Mouse (Mus musculus) adipocyte (in vitro differentiated cells): ENCODE data around the gene Birc7.

ENCODE experiments used
- DNase-seq: peaks from one replicate; pipeline ENCODE4 v3.0.0-alpha.2; 2016; ENCODE audit warnings: low spot score

Gene Birc7

GRCm38 (mm10) chr2:180905556-180906221, 23.1 kb upstream of the Birc7 start:
- DNase-seq, result no peak

GRCm38 (mm10) chr2:180910928-180911327, 17.9 kb upstream of the Birc7 start:
- DNase-seq, result no peak

DNA sequence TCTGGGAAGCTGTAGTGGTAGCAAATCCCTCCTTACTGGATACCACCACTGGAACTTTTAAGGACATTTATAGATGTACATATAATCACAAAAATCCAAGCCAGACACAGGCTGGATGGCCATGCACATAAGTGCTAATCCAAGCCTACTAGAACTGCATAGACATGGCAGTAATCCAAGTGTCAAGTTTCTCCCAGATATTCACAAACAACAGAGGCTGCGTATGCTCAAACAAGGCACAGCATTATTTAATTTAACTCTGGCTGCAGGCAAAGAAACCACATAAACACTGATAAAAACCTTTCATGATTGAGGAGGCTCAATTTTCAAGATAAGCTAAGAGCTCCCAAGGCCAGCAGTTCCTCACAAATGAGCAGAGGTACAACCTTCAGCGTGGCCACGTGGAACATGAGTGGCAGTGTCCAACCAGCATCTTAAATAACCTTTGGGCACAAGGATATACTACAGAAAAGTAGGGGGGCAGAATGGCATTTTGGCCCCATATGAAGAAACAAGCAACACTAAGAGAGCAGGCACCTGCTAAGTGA, 12.9 kb upstream of the Birc7 start:
- no peak for DNase-seq

DNA sequence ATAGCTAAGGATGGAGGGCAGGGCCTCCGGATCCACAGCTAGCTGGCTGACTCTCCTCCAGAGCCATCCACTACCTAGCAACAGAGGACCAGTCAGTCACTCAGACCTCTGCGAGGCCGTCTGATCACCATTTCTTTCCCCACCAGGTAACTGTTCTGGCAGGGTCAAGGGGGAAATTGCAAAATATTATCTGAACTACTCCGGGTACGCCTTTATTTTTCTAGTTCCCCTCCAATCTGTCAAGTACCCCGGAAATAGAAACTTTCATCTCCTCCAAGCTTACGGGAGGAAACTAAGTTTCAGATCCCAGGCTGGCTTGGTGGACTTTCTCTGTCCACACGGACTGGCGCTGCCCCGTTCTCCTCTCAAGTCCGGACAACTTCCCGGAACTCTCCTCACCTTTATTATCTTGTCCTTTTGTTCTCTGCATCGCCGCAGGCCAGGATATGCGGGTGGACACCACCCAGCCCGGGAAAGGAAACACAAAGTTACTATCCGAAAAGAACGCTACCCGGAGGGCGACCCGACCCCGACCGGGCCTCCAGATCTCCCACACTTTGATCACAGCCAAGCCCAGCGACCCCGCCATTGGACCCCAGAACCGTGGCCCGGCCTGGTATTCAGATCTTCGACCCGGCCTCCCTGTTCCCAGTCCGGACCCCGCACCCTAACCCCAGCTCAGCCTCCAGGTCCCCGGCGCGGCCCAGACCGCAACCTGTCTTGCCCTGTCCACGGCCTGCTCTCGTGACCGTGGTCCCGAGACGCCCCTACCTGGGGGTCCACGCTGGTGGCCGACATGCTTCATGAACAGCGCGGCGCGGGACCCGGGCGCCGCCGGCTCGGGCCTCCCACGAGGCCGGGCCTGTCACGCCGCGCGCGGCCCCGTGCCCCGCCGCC, 8.7 kb upstream of the Birc7 start:
- DNase-seq, result peak; percentile 21

DNA sequence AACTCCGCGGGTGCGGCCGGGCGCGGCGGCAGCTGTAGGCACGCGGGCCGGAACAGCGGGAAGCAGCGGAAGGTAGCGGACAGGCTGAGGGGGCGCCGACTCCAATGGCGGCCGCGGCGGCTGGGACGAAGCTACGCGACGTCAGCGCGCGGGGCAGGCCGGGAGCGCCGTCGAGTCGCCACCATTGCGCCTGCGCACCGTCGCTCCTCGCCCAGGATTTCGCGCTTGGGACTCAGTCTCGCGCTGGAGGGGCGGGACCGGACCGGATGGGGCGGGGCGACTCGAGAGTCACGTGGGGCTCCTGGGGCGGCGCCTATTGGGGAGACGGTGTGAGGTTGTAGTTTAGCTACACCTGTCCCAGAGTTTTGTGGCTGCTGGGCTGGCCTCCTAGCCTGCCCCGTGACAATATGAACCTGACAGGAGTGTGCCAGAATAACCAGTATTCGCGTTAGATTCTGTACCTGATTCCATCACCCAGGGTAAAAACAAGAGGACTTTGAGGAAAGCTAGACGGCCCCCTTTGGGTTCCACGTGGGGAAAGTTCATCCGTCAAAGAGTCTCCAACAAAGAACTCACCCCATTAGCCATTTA, 7.9 kb upstream of the Birc7 start, which contains the start of gene Ythdf1:
Gene Ythdf1 (minus strand): TSS at position 140 of the 591 bp plus-strand sequence.
- peak; percentile 98 for DNase-seq

DNA sequence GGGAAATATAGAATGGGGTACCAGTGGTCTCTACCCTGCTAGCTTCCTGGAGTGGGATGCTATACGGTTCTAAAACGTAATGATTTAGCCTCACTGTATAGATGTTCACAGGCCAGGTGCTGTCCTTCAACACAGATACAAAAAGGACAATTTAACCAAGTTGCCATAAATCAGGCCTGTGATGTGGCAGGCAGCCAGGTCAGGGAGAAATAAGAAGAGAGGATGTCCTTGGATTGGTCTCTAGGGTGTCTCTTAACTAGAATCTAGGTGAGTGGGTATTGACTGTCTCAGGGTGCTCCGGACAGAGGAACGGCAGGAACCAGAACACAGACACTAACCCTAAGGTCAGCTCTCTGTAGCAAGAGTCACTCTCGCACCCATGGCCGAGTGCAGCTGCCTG, 6.1 kb upstream of the Birc7 start:
- DNase-seq, result peak; percentile 16

- DNase-seq, result peak; percentile 83
These were observed 3.6 kb upstream of the Birc7 start for GRCm38 (mm10) chr2:180925176-180925575.

GRCm38 (mm10) chr2:180932418-180932817, 3.6 kb downstream of the Birc7 start:
- no peak for DNase-seq

- DNase-seq, result no peak
These were observed 11.4 kb downstream of the Birc7 start for GRCm38 (mm10) chr2:180940187-180940586.

- no peak for DNase-seq
These were observed 13.0 kb downstream of the Birc7 start for GRCm38 (mm10) chr2:180941869-180942268.

DNA sequence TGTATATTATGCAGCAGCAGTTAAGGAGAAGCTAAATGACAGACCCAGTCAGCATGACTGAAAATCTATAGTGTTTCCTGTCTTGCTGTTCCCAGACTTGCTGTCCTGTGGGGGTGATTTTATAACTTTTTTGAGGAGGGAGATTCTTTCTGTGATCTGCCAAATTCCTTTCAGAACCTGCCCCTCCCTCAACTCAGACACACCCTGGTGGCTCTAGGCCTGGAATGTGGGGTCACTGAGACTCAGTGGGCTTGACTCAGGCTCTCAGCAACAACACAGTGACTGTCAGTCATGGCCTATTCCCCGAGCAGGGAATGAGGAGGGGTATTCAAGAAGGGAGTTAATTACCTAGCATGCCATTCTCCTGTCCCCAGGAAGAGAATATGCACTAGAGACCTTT, 21.1 kb downstream of the Birc7 start:
- no peak for DNase-seq

DNA sequence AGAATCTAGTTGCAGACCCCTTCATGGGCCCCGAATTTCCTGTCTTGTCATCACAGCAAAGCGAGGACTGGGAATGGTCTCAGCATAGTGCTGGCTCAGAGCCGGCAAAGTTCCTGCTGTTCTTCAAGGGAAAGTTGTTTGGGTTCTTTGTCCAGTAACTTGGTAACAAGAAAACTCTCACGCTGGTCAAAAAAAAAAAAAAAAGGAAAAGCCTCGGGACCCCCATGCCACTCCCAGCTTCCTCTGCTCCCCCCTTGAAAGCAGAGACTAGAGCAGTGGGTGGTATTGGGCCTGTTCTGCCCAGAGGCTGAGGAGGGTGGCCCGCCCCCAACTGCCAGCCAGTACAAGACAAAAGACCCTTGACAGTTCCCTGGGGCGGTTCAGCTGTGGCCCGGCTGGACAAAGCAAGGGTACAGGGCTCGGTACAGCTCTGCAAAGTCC, 23.9 kb downstream of the Birc7 start:
- no peak for DNase-seq

- no peak for DNase-seq
These were observed 24.8 kb downstream of the Birc7 start for GRCm38 (mm10) chr2:180953638-180954037.

DNA sequence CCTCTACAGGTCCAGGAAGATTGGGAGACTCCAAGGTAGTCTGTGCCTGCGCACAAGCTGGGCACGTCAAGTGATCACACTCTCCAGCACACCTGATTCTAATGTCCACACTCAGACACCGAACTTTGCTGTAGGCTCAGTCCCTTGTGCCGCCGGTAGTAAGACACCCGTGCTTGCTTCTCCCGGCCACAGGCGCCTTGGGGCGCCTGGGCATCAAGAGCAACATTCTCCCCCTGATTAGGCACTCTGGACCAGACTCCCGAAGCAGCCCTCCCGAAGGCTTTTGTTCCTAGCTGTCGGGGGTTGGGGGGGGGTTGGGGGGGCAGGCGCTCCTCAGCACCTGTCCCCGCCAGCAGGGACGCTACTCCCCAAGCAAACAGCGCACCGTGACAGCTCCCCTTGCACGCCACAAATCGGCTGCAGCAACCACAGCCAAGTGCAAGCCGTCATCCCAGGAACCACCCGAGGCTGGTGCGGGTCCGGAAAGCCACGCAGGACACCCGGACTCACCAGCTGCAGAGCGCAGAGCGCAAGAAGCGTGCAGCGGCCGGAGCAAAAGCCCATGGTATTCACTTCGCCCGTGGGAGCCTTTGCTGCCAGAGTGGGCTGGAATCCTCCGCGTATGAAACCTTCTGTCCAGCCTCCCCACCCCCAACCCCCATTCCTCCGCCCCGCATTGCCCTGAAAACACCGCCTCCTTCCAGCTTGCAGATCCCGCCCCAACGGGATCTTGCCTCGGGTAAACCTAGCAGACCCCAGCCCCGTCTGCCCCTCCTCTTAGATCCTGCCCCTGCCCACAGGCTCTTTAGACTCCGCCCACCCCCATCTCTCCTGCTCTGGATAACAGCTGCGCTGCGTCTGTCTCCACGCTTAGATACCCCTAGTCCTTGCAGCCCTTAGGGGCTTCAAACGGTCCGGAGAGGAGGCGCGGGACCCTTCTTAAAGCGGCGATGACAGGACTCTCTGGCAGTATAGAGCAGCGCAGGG, 25.5 kb downstream of the Birc7 start, which contains the start of gene Nkain4:
Gene Nkain4 (minus strand): TSS at position 639 of the 987 bp plus-strand sequence.
- no peak for DNase-seq

GRCm38 (mm10) chr2:180959605-180960004, 30.8 kb downstream of the Birc7 start:
- DNase-seq, result peak; percentile 22

- DNase-seq, result no peak
These were observed 31.4 kb downstream of the Birc7 start for GRCm38 (mm10) chr2:180960187-180960586.

- no peak for DNase-seq
These were observed 33.9 kb downstream of the Birc7 start for GRCm38 (mm10) chr2:180962616-180963308.

DNA sequence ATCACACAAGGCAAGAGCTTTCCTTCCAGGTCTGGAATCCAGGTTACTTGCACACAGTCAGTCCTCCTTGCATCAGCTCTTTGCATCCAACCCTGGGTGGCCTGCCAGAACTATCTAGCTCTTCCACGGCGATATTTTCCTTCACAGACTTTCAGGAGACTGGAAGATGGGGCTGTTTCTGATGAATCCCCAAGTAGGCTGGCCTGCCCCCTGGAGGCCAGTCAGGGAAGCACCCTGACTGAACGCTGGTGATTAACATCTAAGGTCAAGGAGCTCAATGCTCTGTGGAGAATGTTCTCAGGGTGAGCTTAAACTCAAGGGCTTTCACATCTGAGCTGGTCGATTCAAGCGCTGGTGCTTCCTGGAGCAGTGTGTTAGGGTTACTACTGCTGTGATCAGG, 35.1 kb downstream of the Birc7 start:
- DNase-seq, result peak; percentile 80

DNA sequence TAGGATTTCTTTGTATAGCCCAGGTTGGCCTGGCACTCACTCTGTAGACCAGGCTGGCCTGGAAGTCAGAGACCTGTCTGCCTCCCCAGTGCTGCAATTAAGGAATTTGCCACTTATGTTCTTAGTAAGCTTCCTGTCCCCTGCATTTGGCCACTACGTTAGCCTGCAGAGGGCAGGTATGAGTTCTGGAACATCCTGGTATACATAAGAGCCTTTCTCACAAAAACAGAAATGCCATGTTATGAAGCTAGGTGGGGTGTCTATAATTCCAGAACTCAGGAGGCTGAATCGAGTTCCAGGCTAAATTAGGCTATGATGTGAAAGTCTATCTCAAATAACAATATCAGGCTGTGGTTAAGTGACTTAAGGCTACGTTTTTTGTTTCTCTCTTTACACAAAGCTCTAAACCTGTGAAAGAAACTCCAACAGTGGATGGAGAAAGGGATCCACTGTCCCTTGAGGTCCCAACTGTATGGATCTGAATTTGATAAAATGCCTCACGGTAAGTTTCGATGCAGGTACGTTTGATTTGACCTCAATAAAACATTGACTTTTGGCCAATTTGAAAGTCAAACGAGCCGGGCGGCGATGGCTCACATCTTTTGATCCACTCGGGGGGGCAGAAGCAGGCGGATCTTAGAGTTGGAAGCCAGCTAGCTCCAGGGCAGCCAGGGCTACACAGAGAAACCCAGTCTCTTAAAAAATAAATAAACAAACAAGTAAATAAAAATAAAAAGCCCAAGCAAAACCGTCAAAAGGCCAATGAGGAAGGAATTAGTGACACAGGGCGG, 37.5 kb downstream of the Birc7 start:
- peak; percentile 74 for DNase-seq
